Mouse (Mus musculus) neutrophil, adult 65 days (primary cell): ENCODE measurements around the gene Lgi2. TPM values are rescaled to one million over a fixed set of nuclear protein-coding genes. Genes with fewer than 3 reads are reported as not detected.

Experiments used
- total RNA-seq: library from RNA; stranded (reverse); gene quantifications from 2 replicates; pipeline ENCODE4 v1.2.4, GENCODE M21; 2023

Gene Lgi2
- not detected in 2 replicates for total RNA-seq

DNA sequence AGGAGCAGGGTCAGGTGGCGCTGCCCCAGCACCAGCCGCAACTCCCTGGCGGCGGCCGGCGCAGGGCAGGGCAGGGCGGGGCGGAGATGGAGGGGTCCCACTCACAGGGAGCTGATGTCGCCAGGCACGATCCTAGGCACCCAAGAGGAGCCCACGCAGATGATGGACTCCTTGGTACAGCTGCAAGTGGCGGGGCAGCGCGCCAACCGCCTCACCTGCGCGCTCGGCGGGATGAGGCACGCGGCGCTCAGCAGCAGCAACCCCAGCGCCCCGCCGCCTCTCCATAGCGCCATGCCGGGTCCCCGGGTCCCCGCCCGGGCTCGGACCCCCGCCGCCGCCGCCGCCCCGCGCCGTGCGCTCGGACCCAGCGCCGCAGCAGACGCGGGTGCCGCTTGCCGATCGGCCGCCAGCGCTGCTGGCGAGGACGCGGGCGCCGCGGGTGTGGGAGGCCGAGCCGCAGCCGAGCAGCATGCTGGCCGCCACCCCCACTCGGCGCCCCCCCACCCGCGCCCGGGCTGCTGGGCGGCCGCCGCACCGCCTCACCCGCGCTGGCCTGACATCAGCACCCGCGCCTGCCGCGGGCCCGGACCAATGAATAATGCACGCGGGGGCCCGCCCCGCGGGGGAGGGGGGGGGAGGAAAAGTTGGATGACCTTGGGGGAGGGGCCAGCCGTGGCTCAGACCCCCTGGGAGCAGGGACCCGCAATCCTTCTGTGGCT lies at the start of gene Lgi2:
Lgi2 (minus strand) TSS at position 650 of the 719 bp plus-strand sequence.

Other genes starting within 250 kb of the Lgi2 start
- gene Sod3, start 202.7 kb downstream of the Lgi2 start, total RNA-seq = 0.13 and 0.27 TPM in 2 replicates
- 0.36 and 0.44 TPM in 2 replicates for gene Ccdc149, start 94.9 kb downstream of the Lgi2 start, total RNA-seq
- 8.0 and 8.3 TPM in 2 replicates for gene Sepsecs, start 103.2 kb upstream of the Lgi2 start, total RNA-seq
- 35.2 and 54.5 TPM in 2 replicates for gene Pi4k2b, start 175.1 kb upstream of the Lgi2 start, total RNA-seq
- 6.9 and 12.0 TPM in 2 replicates for gene Zcchc4, start 208.9 kb upstream of the Lgi2 start, total RNA-seq